Mouse (Mus musculus) small intestine, adult 2 months (tissue): ENCODE results near the gene Wdr4.

ENCODE experiments used
- CTCF ChIP-seq: fragments of 200-500 bp; IDR thresholded peaks from 2 replicates; pipeline ENCODE4 v1.5.1; 2012; ENCODE audit warnings: low read depth, mild to moderate bottlenecking, control low read depth, inconsistent platforms, low read length, moderate library complexity, mixed read lengths; ENCODE audit not compliant: insufficient replicate concordance, insufficient read length; ENCODE audit errors: extremely low read depth
- POLR2A ChIP-seq: fragments of 200-500 bp; IDR thresholded peaks from 2 replicates; pipeline ENCODE4 v1.6.1; 2012; ENCODE audit warnings: low read depth, mild to moderate bottlenecking, control low read depth, inconsistent platforms, low read length, moderate library complexity

- TF ChIP-seq CTCF: no peak
- TF ChIP-seq POLR2A: no peak
Observed at GRCm38 (mm10) chr17:31503936-31504335, 15.8 kb downstream of the Wdr4 start.
